Mouse (Mus musculus): ENCODE data around the gene Lair1. TPM values are rescaled to one million over a fixed set of nuclear protein-coding genes. Genes with fewer than 3 reads are reported as not detected.

Gene Lair1
- polyA plus RNA-seq (2012; rRNA removed; ENCODE audit: low replicate concordance): 1.9 and 6.2 TPM in 2 replicates

DNA sequence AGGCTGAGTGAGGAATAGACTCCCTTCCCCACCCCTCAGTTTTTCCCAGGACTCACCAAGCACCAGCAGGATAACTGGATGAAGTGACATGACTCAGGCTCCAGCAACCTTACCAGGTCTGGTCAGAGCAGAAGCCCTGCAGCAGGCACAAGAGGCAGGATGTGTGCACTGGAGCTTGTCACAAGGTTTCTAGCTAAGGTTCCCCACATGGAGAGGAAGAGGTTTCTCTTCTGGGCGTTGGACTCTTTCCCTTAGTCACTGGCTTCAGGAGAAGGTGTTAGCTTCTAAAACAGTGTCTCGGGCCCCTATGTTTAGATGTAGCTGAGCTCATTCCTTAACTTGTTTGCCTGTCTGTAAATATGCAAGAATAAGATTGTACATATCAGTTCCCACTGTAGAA is at the start of gene Lair1:
Gene Lair1, minus strand, starts transcription at position 192 of the 400 bp plus-strand sequence.

Other genes with a start within 250 kb of the Lair1 start
- 0.07 TPM in 1 of 2 replicates, not detected in the other for gene Gm15448, start 237.5 kb downstream of the Lair1 start, polyA plus RNA-seq (2012; rRNA removed; ENCODE audit: low replicate concordance)
- 0.16 and 0.31 TPM in 2 replicates for gene Pira2, start 218.2 kb downstream of the Lair1 start, polyA plus RNA-seq (2012; rRNA removed; ENCODE audit: low replicate concordance)
- 0.43 TPM in 1 of 2 replicates, not detected in the other for gene Gm14548, start 165.1 kb downstream of the Lair1 start, polyA plus RNA-seq (2012; rRNA removed; ENCODE audit: low replicate concordance)
- gene Lilra6, start 147.7 kb downstream of the Lair1 start, polyA plus RNA-seq (2012; rRNA removed; ENCODE audit: low replicate concordance): 0.34 and 1.3 TPM in 2 replicates
- 23.3 and 26.6 TPM in 2 replicates for gene Ttyh1, start 56.2 kb upstream of the Lair1 start, polyA plus RNA-seq (2012; rRNA removed; ENCODE audit: low replicate concordance)
- 158 and 341 TPM in 2 replicates for gene Leng8, start 73.8 kb upstream of the Lair1 start, polyA plus RNA-seq (2012; rRNA removed; ENCODE audit: low replicate concordance)
- gene Leng9, start 87.2 kb upstream of the Lair1 start, polyA plus RNA-seq (2012; rRNA removed; ENCODE audit: low replicate concordance): 26.3 and 80.3 TPM in 2 replicates
- 500 and 679 TPM in 2 replicates for gene Cdc42ep5, start 101.7 kb upstream of the Lair1 start, polyA plus RNA-seq (2012; rRNA removed; ENCODE audit: low replicate concordance)
- 0.06 and 0.07 TPM in 2 replicates for gene Lilra5, start 174.6 kb upstream of the Lair1 start, polyA plus RNA-seq (2012; rRNA removed; ENCODE audit: low replicate concordance)